Mouse (Mus musculus) CH12.LX (cell line): ENCODE data around the gene BC030499. TPM values are rescaled to one million over a fixed set of nuclear protein-coding genes. Genes with fewer than 3 reads are reported as not detected.
"Not testable (repeated sequence)": the region's sequence is repeated elsewhere in the genome, so short reads cannot be mapped to it uniquely, and the experiment has no call there.

Source experiments
- DNase-seq: peaks from one replicate; pipeline ENCODE4 v3.0.0-alpha.2; 2013; ENCODE audit errors: extremely low read depth
- H3K27ac ChIP-seq: 2 replicates; pipeline ENCODE4 v1.5.1; 2012; ENCODE audit warnings: low read depth, mild to moderate bottlenecking, control low read depth, moderate library complexity; ENCODE audit not compliant: insufficient read depth
- H3K27me3 ChIP-seq: replicated peaks from 2 replicates; pipeline ENCODE3; 2012; ENCODE audit warnings: inconsistent platforms
- H3K36me3 ChIP-seq, 2 experiments: replicated peaks in 1 of 2; 2 replicates each; pipeline versions ENCODE3 to v1.6.1; 2012; ENCODE audit warnings: inconsistent platforms in 1 of 2, low read length in 1 of 2, mild to moderate bottlenecking in 1 of 2, mixed read lengths in 1 of 2, moderate library complexity in 1 of 2; ENCODE audit not compliant: control insufficient read depth in 1 of 2, insufficient read depth in 1 of 2
- H3K4me1 ChIP-seq, 2 experiments: 2 replicates each; pipeline ENCODE4 v1.6.1; 2012; ENCODE audit warnings: inconsistent platforms in 1 of 2, moderate library complexity in 1 of 2; ENCODE audit not compliant: insufficient read depth in 2 of 2, control insufficient read depth in 1 of 2
- H3K4me2 ChIP-seq: 2 replicates; pipeline ENCODE4 v1.6.1; 2012; ENCODE audit warnings: low read depth, mild to moderate bottlenecking, control low read depth; ENCODE audit not compliant: poor library complexity, insufficient read depth, severe bottlenecking
- H3K4me3 ChIP-seq, 3 experiments: fragments of 150-350 bp in 1 of 3; sonication (generic) in 1 of 3; replicated peaks in 1 of 3; 2 replicates each; pipeline versions ENCODE3 to v1.5.1; 2011 to 2012; ENCODE audit warnings: low read depth in 2 of 3, low read length in 2 of 3, mild to moderate bottlenecking in 2 of 3, moderate library complexity in 2 of 3, control low read depth in 1 of 3, improper control_type of control experiment in 1 of 3, inconsistent platforms in 1 of 3, mixed read lengths in 1 of 3; ENCODE audit not compliant: poor library complexity in 1 of 3
- H3K79me2 ChIP-seq: replicated peaks from 2 replicates; pipeline ENCODE4 v1.6.1; 2012; ENCODE audit warnings: mild to moderate bottlenecking, moderate library complexity; ENCODE audit not compliant: control insufficient read depth, poor library complexity, insufficient read depth, severe bottlenecking; ENCODE audit errors: extremely low read depth
- H3K9ac ChIP-seq: 2 replicates; pipeline ENCODE4 v1.6.1; 2012; ENCODE audit warnings: low read depth, mild to moderate bottlenecking, control low read depth, moderate library complexity; ENCODE audit not compliant: insufficient read depth
- H3K9me3 ChIP-seq: replicated peaks from 2 replicates; pipeline ENCODE3; 2012; ENCODE audit warnings: low read length, inconsistent platforms, mixed read lengths
- CHD2 ChIP-seq: IDR thresholded peaks from 2 replicates; pipeline ENCODE4 v1.6.1; 2011; ENCODE audit warnings: low read length, improper control_type of control experiment
- CTCF ChIP-seq, 2 experiments: IDR thresholded peaks in 1 of 2; conservative IDR thresholded peaks in 1 of 2; 2 replicates each; pipeline ENCODE4 v1.5.1; 2011 to 2012; ENCODE audit warnings: low read depth in 2 of 2, low read length in 2 of 2, improper control_type of control experiment in 1 of 2, inconsistent platforms in 1 of 2, mild to moderate bottlenecking in 1 of 2, moderate library complexity in 1 of 2
- GABPA ChIP-seq: IDR thresholded peaks from 2 replicates; pipeline ENCODE4 v1.6.1; 2012; ENCODE audit warnings: low read depth, low read length, improper control_type of control experiment, inconsistent platforms; ENCODE audit not compliant: insufficient replicate concordance
- HCFC1 ChIP-seq: IDR thresholded peaks from 2 replicates; pipeline ENCODE4 v1.6.1; 2012; ENCODE audit warnings: low read depth, mild to moderate bottlenecking, inconsistent platforms, low read length, improper control_type of control experiment
- KAT2A ChIP-seq: IDR thresholded peaks from 2 replicates; pipeline ENCODE4 v1.6.1; 2012; ENCODE audit warnings: low read length, improper control_type of control experiment, inconsistent platforms; ENCODE audit not compliant: insufficient replicate concordance
- MAFK ChIP-seq: IDR thresholded peaks from 2 replicates; pipeline ENCODE4 v1.6.1; 2011; ENCODE audit warnings: low read length, improper control_type of control experiment; ENCODE audit not compliant: insufficient replicate concordance
- NRF1 ChIP-seq: IDR thresholded peaks from 2 replicates; pipeline ENCODE4 v1.6.1; 2014; ENCODE audit warnings: low read depth, mild to moderate bottlenecking, inconsistent platforms, low read length, improper control_type of control experiment, moderate library complexity
- PAX5 ChIP-seq: IDR thresholded peaks from 2 replicates; pipeline ENCODE4 v1.6.1; 2012; ENCODE audit warnings: low read length, inconsistent platforms, mixed read lengths
- POLR2AphosphoS2 ChIP-seq: IDR thresholded peaks from 2 replicates; pipeline ENCODE4 v1.6.1; 2011; ENCODE audit warnings: low read depth, low read length, improper control_type of control experiment
- RAD21 ChIP-seq: IDR thresholded peaks from 2 replicates; pipeline ENCODE4 v1.6.1; 2011; ENCODE audit warnings: low read depth, mild to moderate bottlenecking, low read length, improper control_type of control experiment, moderate library complexity
- SMC3 ChIP-seq: IDR thresholded peaks from 2 replicates; pipeline ENCODE4 v1.6.1; 2011; ENCODE audit warnings: low read depth, low read length, improper control_type of control experiment
- USF1 ChIP-seq: IDR thresholded peaks from 2 replicates; pipeline ENCODE4 v1.6.1; 2014; ENCODE audit warnings: low read depth, mild to moderate bottlenecking, inconsistent platforms, low read length, improper control_type of control experiment
- USF2 ChIP-seq: conservative IDR thresholded peaks from 2 replicates; pipeline ENCODE4 v1.6.1; 2011; ENCODE audit warnings: low read depth, low read length, improper control_type of control experiment
- ZKSCAN1 ChIP-seq: IDR thresholded peaks from 2 replicates; pipeline ENCODE4 v1.6.1; 2012; ENCODE audit warnings: low read depth, inconsistent platforms, low read length, improper control_type of control experiment, borderline replicate concordance
- ZMIZ1 ChIP-seq: IDR thresholded peaks from 2 replicates; pipeline ENCODE4 v1.6.1; 2012; ENCODE audit warnings: low read depth, mild to moderate bottlenecking, inconsistent platforms, low read length, improper control_type of control experiment
- ZNF384 ChIP-seq: IDR thresholded peaks from 2 replicates; pipeline ENCODE4 v1.6.1; 2012; ENCODE audit warnings: low read depth, low read length, improper control_type of control experiment, inconsistent platforms
- dilution Hi-C: fragments of 300-500 bp; cut with MboI; formaldehyde crosslinking; loops from 2 replicates; pipeline ENCODE4 v1.14.3; 2020; ENCODE audit warnings: low sequenced_read_pairs; ENCODE audit not compliant: extremely low pct_unique_long_range_greater_than_20kb, extremely low pct_ligation_motif_present
- in situ Hi-C: fragments of 300-500 bp; cut with MboI; formaldehyde crosslinking; loops from 3 replicates; pipeline ENCODE4 v1.14.3; 2019; ENCODE audit warnings: low sequenced_read_pairs, low pct_ligation_motif_present, low pct_unique_long_range_greater_than_20kb, mixed read lengths
- polyA plus RNA-seq: library from polyadenylated mRNA; unstranded; fragments of >175 nt; gene quantifications from 2 replicates; pipeline ENCODE4 v1.2.1, GENCODE M21; 2012; ENCODE audit warnings: low read depth; ENCODE audit not compliant: insufficient read length
- total RNA-seq, 2 experiments: library from RNA; depleted of rRNA; stranded (reverse); fragments of 300-350 nt in 1 of 2; fragments of >200 nt in 1 of 2; gene quantifications; 2 replicates each; pipeline ENCODE4 v1.2.3; 2012 to 2014

Gene BC030499
- total and polyA plus RNA-seq, 3 experiments = 0.81 to 1.3 (median 1.1) TPM

GRCm38 (mm10) chr11:78271986-78272385 lies 18.7 kb upstream of the BC030499 start:
- no peak for DNase-seq
- H3K79me2 ChIP-seq = peaks cover 6% of the 10 kb centered on the region; the same call in 1 of the 2 replicates
- no peaks in the 10 kb centered on the region for H3K9me3 ChIP-seq
- in situ Hi-C loops = no loop called here
- no peak overlapping the region for H3K9ac ChIP-seq
- no peak overlapping the region for H3K27ac ChIP-seq
- H3K4me2 ChIP-seq = no peak overlapping the region
- H3K36me3 ChIP-seq = peaks cover 86 to 95% of the 10 kb centered on the region in 2 experiments
- H3K4me3 ChIP-seq = no peak overlapping the region
- no peaks in the 10 kb centered on the region for H3K27me3 ChIP-seq
- TF ChIP-seq USF2 (no peak), ZKSCAN1 (no peak), NRF1 (no peak), PAX5 (no peak), USF1 (no peak), CHD2 (no peak), KAT2A (no peak), RAD21 (no peak), GABPA (no peak)
- dilution Hi-C loops = no loop called here
- no peaks in the 10 kb centered on the region for H3K4me1 ChIP-seq

- H3K4me2 ChIP-seq = no peak overlapping the region
- TF ChIP-seq POLR2AphosphoS2 (no peak), RAD21 (no peak), HCFC1 (no peak), NRF1 (no peak), ZMIZ1 (no peak), MAFK (no peak)
- peaks cover 6% of the 10 kb centered on the region; the same call in 1 of the 2 replicates for H3K79me2 ChIP-seq
- dilution Hi-C loops (no loop called here), in situ Hi-C loops (no loop called here)
- no peaks in the 10 kb centered on the region for H3K27me3 ChIP-seq
- no peak overlapping the region for H3K9ac ChIP-seq
- DNase-seq = no peak
- H3K4me3 ChIP-seq = no peak overlapping the region
- H3K9me3 ChIP-seq = no peaks in the 10 kb centered on the region
- no peaks in the 10 kb centered on the region for H3K4me1 ChIP-seq
- H3K36me3 ChIP-seq = peaks cover 87 to 97% of the 10 kb centered on the region in 2 experiments
- no peak overlapping the region for H3K27ac ChIP-seq
Measured at GRCm38 (mm10) chr11:78275596-78275995, 15.0 kb upstream of the BC030499 start.

DNA sequence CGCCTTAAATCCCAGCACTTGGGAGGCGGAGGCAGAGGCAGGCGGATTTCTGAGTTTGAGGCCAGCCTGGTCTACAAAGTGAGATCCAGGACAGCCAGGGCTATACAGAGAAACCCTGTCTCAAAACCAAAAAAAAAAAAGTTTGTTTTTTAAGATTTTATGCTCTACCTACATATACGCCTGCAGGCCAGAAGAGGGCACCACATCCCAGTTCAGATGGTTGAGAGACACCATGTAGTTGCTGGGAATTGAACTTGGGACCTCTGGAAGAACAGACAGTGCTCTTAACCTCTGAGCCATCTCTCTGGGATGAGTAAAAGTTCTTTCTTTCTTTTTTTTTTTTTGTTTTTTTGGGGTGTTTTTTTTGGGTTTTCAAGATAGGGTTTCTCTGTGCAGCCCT lies 14.5 kb upstream of the BC030499 start:
- TF ChIP-seq CTCF (conservative IDR thresholded peaks at IDR 0.05 in 1 of 2, IDR thresholded peaks at IDR 0.05 in 1 of 2; ENCODE audit: low read depth in 2 of 2, low read length in 2 of 2) (peak in 1 of 2 experiments; percentile 53; a peak in 2 of 4 replicates), ZNF384 (peak; percentile 45; the same call in 1 of the 2 replicates), SMC3 (peak; percentile 8; the same call in 1 of the 2 replicates), RAD21 (peak; percentile 15)
- H3K79me2 ChIP-seq, H3K9ac ChIP-seq, in situ Hi-C loops, H3K4me1 ChIP-seq, H3K4me3 ChIP-seq, H3K9me3 ChIP-seq, H3K27me3 ChIP-seq, dilution Hi-C loops, H3K27ac ChIP-seq, H3K4me2 ChIP-seq: not testable (repeated sequence)
- DNase-seq = peak; percentile 43
- peaks cover 88 to 97% of the 10 kb centered on the region in 2 experiments for H3K36me3 ChIP-seq
